Mouse (Mus musculus) liver, embryonic 16.5 days (tissue): ENCODE results near the gene Npcd. TPM values are rescaled to one million over a fixed set of nuclear protein-coding genes. Genes with fewer than 3 reads are reported as not detected.

Experiments
- ATAC-seq: fragments of 200-750 bp; cut with Nextera tagmentation; 2 replicates; pipeline ENCODE4 v1.8.0; 2017; ENCODE audit warnings: low read depth, mild to moderate bottlenecking, moderate number of reproducible peaks, moderate library complexity
- H3K27ac ChIP-seq: fragments of 300-500 bp; sonication (generic); 2 replicates; pipeline ENCODE4 v1.5.1; 2014; ENCODE audit warnings: mild to moderate bottlenecking, low read length
- H3K27me3 ChIP-seq: fragments of 300-500 bp; sonication (generic); 2 replicates; pipeline ENCODE4 v1.6.1; 2014; ENCODE audit warnings: low read depth, low read length, mixed read lengths; ENCODE audit not compliant: control insufficient read depth, insufficient read depth
- H3K36me3 ChIP-seq: fragments of 300-500 bp; sonication (generic); 2 replicates; pipeline ENCODE4 v1.6.1; 2014; ENCODE audit warnings: mild to moderate bottlenecking; ENCODE audit not compliant: control insufficient read depth, insufficient read depth
- H3K4me1 ChIP-seq: fragments of 300-500 bp; sonication (generic); 2 replicates; pipeline ENCODE4 v1.6.1; 2014; ENCODE audit warnings: low read depth, low read length, mixed read lengths; ENCODE audit not compliant: control insufficient read depth
- H3K4me2 ChIP-seq: fragments of 300-500 bp; sonication (generic); 2 replicates; pipeline ENCODE4 v1.6.1; 2014; ENCODE audit warnings: low read depth, low read length, mixed read lengths
- H3K4me3 ChIP-seq: fragments of 300-500 bp; sonication (generic); 2 replicates; pipeline ENCODE4 v1.5.1; 2014; ENCODE audit warnings: low read depth, mild to moderate bottlenecking, low read length
- H3K9ac ChIP-seq: fragments of 300-500 bp; sonication (generic); 2 replicates; pipeline ENCODE4 v1.6.1; 2014; ENCODE audit warnings: low read depth, low read length
- H3K9me3 ChIP-seq: fragments of 300-500 bp; sonication (generic); replicated peaks from 2 replicates; pipeline ENCODE4 v1.6.1; 2016; ENCODE audit warnings: low read length; ENCODE audit not compliant: control insufficient read depth
- WGBS: fragments of 180-500 bp; shearing (Covaris S2); extraction: QIAGEN DNeasy Blood & Tissue Kit; methylation state at CpG from one replicate; pipeline ENCODE4 v1.1.7; 2014; ENCODE audit not compliant: insufficient replicate concordance; 5-methylcytosine and 5-hydroxymethylcytosine counted together
- polyA plus RNA-seq: library from polyadenylated mRNA; unstranded; fragments of >200 nt; fragmentation: Nextera tagmentation; extraction: Ambion mirVana; gene quantifications from 2 replicates; pipeline ENCODE4 v1.2.1, GENCODE M21; 2015

Gene Npcd
- polyA plus RNA-seq: not detected in 2 replicates

DNA sequence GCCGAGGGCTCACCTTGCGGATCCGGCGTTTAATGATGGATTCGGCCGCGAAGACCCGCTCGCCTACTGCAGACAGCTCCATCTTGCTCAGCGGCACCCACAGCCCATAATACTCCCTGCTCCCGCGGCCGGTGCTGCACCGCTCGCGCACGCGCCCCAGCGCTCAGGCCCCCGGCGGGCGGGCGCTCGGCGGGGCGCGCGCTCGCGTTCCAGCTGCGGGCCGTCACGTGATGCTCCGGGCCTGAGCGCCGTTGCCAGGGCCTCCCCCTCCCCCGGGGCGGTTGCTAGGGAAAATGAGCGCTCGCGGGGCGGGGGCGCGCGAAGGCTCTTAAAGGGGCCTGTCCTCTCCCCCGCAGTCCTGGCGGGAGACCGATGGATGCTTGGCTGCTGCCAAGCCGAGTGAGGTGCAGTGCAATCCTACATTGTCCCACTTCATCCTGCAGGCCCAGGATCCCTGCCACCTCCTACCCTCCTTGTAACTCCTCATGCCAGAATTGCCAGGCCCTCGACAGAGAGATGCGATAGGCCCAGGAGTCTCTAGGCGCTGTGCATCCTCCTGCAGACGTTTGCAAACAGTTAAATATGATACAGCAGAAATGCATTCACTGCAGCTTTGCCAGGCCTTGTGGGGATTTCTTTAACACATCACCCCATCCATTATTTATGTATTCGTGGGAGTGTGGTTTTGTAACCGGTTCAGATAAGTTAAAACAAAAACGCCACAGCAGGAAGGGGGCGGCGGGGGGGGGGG lies at the start of gene Npcd, which contains the start of gene Cbx6:
Gene Npcd (minus strand): TSS at position 108 of the 751 bp plus-strand sequence.
Gene Cbx6 (minus strand): TSS at position 559 of the 751 bp plus-strand sequence.
- WGBS: 2% methylated on average over 57 of the region's 58 CpGs
- Histone ChIP-seq H3K27ac (no peak within 1 kb of the TSS), H3K4me2 (peak within 1 kb of the TSS; percentile 80)

DNA sequence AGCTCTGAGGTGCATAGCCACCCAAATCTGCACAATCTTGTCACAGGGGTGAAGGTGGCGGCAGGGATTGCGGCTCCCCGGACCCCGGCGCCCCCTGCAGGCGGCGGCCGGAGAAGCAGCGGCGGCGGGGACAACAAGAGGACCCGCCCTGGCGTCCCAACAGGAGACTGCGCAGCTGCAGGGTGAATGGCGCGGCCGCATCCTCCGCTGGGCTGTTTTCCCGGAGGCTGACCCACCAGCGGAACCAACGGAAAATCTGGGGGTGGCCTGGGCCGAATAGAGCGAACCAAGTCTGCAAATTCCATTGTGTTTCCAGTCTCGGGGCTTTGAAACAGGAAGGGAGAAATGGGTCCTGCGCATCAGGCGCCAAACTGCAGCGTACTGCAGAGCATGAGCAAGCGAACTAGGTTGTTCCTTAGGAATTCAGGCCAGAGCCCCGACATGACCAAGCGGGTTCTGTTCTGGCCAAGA lies 49.4 kb upstream of the Npcd start:
- Histone ChIP-seq H3K27me3 (peaks cover 6% of the 10 kb centered on the region; the same call in 1 of the 2 replicates), H3K4me3 (peak overlapping the region; percentile 64), H3K36me3 (no peaks in the 10 kb centered on the region), H3K9ac (peak overlapping the region; percentile 66), H3K4me1 (peaks cover 3% of the 10 kb centered on the region), H3K4me2 (peak overlapping the region; percentile 82), H3K9me3 (no peaks in the 10 kb centered on the region), H3K27ac (0 out of 2 replicates have a peak overlapping the region, but pooled peaks have one; percentile 18)
- WGBS: under 1% methylated on average over 30 of the region's 30 CpGs
- peak; percentile 80 for ATAC-seq

More for the DNA sequence above, at the start of gene Npcd, which contains the start of gene Cbx6:
- Histone ChIP-seq H3K4me1 (peaks cover 7% of the 10 kb centered on the region), H3K9ac (peak within 1 kb of the TSS; percentile 64), H3K9me3 (no peaks in the 10 kb centered on the region), H3K36me3 (no peaks in the 10 kb centered on the region), H3K27me3 (no peaks in the 10 kb centered on the region), H3K4me3 (peak within 1 kb of the TSS; percentile 71)
- ATAC-seq: peak; percentile 90

DNA sequence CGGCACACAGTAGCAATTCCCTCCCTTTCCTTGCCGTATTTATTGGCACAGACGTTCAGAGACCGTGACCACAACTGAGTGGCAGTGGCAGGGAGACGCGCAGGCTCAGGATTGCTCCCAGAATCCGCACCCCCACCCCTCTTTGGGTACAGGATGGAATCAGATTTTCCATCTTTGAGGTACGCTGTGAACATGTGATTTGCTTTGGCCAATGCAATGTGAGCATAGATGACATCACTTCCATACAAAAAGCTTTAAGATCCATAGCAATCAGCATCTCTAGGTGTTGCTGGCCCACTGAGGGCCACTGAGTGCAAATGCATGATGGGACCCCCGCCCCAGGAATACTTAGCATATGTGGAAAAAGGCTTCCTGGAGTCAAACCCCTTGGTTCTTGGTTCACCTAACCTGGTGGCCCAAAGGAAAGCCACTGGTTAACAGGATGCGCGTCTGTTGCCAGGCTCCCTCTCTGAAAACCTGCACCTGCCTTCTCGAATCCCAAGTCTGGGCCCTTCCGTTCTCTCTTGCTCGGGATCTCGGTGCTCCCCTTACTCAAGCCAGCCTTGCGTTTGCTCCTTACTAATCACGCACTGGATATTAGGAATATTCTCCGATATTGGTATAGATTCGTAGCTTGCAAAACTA lies 48.7 kb upstream of the Npcd start:
- Histone ChIP-seq H3K27me3 (peaks cover 6% of the 10 kb centered on the region; the same call in 1 of the 2 replicates), H3K4me2 (peak overlapping the region; percentile 82), H3K9ac (no peak overlapping the region), H3K9me3 (no peaks in the 10 kb centered on the region), H3K4me3 (peak overlapping the region; percentile 64), H3K27ac (no peak overlapping the region), H3K4me1 (peaks cover 3% of the 10 kb centered on the region), H3K36me3 (no peaks in the 10 kb centered on the region)
- no peak for ATAC-seq
- WGBS: 32% methylated on average over 19 of the region's 19 CpGs

DNA sequence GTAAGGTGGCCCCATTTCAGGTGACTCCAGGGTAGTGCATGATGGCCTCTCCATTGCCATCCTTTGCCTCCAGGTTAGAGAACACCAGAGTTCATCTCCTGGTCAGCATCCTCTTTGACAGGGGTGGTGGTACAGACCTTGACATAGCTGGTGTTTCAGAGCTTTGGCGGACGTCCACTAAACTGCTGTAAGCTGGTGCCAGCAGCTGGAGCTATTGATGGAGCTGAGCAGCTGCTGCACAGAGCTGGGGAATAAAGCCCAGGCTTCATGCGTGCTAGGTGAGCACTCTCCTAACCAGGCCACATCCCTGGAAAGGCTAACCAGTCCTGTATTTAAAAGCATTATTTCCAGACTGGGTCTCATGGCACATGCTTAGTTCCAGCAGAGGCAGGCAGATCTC lies 46.4 kb upstream of the Npcd start:
- 66% methylated on average over 3 of the region's 3 CpGs for WGBS
- no peaks in the 10 kb centered on the region for H3K9me3 ChIP-seq
- peaks cover 6% of the 10 kb centered on the region; the same call in 1 of the 2 replicates for H3K27me3 ChIP-seq
- peaks cover 3% of the 10 kb centered on the region for H3K4me1 ChIP-seq
- H3K36me3 ChIP-seq: no peaks in the 10 kb centered on the region
- no peak overlapping the region for H3K27ac ChIP-seq
- no peak overlapping the region for H3K4me2 ChIP-seq
- ATAC-seq: no peak
- no peak overlapping the region for H3K4me3 ChIP-seq
- H3K9ac ChIP-seq: no peak overlapping the region

DNA sequence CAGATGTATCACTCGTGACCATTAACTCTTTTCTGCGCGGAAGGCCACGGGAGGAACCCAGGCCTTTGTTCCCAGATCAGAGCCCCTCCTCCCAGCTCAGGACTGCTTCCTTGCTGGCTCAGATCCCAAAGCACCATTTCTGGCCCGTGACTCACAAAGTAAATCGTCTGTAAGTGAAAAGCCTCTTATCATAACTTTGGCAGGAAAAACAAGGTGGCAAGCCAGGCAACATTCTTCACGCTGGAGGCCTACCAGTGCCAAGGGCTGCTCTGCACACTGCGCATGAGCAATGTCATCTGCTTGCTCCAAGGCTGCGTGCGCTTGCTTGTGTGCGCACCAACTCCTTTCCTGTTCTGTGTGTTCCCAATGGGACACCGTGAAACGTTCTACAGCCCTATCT lies 45.3 kb upstream of the Npcd start:
- Histone ChIP-seq H3K9me3 (no peaks in the 10 kb centered on the region), H3K36me3 (no peaks in the 10 kb centered on the region), H3K27me3 (peaks cover 6% of the 10 kb centered on the region; the same call in 1 of the 2 replicates), H3K9ac (no peak overlapping the region), H3K4me3 (no peak overlapping the region), H3K4me1 (peaks cover 3% of the 10 kb centered on the region), H3K4me2 (no peak overlapping the region), H3K27ac (no peak overlapping the region)
- ATAC-seq: peak; percentile 30
- WGBS: 43% methylated on average over 13 of the region's 13 CpGs

DNA sequence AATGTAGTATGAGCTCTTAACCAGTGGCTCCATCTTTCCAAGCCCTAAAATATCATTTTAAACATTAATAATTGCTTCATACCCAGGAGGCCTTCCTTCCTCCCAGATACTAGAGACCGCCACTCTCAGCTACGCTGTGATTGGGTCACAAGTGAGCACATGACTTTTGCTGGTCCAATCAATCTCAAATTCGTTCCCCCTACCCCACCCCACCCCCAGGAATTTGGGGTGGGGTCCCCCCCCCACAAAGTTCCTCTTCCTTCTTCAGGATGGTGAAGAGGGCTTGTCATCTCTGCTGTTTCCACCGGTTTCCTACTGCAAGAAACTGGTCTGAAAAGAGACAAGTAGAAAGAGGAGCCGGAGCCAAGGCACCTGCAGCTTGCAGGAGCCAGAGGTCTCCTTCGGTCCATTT lies 44.7 kb upstream of the Npcd start:
- Histone ChIP-seq H3K36me3 (no peaks in the 10 kb centered on the region), H3K4me1 (peaks cover 3% of the 10 kb centered on the region), H3K9me3 (no peaks in the 10 kb centered on the region), H3K4me3 (no peak overlapping the region), H3K27ac (no peak overlapping the region), H3K4me2 (no peak overlapping the region), H3K27me3 (peaks cover 6% of the 10 kb centered on the region; the same call in 1 of the 2 replicates), H3K9ac (no peak overlapping the region)
- no peak for ATAC-seq
- WGBS: 55% methylated on average over 6 of the region's 6 CpGs

DNA sequence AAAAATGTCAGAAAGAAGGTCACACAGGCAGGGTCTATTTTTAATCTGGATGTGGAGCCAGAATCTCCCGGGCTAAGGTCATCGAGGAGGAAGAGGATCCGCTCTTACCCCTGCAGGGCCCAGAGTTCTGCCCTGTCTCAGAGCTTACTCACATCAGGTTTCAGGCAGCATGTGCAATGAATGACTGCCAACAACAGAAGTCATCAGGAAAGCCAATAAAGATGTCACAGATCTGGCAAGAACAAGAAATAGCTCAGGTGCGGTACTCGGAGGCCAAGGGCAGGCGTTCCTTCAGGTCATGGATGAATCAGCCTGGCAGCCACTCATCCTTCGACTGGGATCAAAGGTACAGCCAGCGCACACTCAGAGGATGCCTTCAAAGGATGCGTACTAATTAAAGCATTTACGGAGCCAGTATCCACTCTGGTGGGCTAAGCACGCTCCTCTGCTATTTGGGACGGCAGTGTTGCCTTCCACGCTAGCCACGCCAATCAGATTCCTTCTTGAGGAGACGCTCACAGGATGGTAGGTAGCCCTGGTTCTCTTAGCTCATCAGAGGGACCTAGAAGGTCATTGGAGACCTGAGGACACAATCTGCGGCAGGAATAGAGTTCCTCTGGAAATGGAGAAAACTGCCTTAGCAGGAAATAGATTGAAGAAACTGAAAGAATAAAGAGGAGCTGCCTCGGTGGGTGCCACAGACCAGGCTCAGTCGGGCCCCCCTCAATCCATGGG lies 41.4 kb upstream of the Npcd start:
- Histone ChIP-seq H3K4me2 (no peak overlapping the region), H3K27ac (no peak overlapping the region), H3K4me1 (no peaks in the 10 kb centered on the region), H3K9ac (no peak overlapping the region), H3K27me3 (no peaks in the 10 kb centered on the region), H3K36me3 (no peaks in the 10 kb centered on the region), H3K4me3 (no peak overlapping the region), H3K9me3 (no peaks in the 10 kb centered on the region)
- no peak for ATAC-seq
- WGBS: 77% methylated on average over 18 of the region's 18 CpGs

DNA sequence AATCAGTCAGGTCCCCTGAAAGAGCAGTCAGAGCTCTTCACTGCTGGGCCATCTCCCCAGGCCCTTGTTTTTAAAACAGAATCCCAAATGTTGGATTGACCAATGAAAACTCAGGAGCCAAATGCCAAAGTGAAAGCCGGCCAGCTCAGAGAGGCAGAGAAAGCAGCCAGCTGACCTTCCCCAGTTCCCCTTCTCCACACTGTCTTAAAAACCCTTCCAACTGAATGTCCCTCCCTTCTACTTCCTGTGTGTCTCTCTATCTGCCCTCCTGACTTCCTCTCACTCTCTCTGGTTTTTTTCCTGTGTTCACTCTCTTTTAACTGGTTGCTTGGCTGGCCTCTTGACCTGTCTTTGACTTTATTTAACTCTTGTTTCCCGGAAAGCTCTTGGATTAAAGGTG lies 40.0 kb upstream of the Npcd start:
- no peak for ATAC-seq
- WGBS: 38% methylated on average over 2 of the region's 2 CpGs
- H3K27ac ChIP-seq: no peak overlapping the region
- H3K9me3 ChIP-seq: no peaks in the 10 kb centered on the region; the same call in 1 of the 2 replicates
- H3K4me2 ChIP-seq: no peak overlapping the region
- H3K9ac ChIP-seq: no peak overlapping the region
- H3K27me3 ChIP-seq: no peaks in the 10 kb centered on the region
- no peaks in the 10 kb centered on the region for H3K4me1 ChIP-seq
- H3K36me3 ChIP-seq: no peaks in the 10 kb centered on the region
- no peak overlapping the region for H3K4me3 ChIP-seq
